Mouse (Mus musculus) naive thymus-derived CD4-positive, alpha-beta T cell, adult 5 months (primary cell): Measurements from ENCODE around the gene Olfr127. TPM values are rescaled to one million over a fixed set of nuclear protein-coding genes. Genes with fewer than 3 reads are reported as not detected.

ENCODE experiments used
- polyA plus RNA-seq: library from polyadenylated mRNA; unstranded; fragments of 100-300 nt; shearing (Covaris generic); gene quantifications from one replicate; pipeline ENCODE4 v1.2.1, GENCODE M21; 2017

Gene Olfr127
- 0.09 TPM for polyA plus RNA-seq

DNA sequence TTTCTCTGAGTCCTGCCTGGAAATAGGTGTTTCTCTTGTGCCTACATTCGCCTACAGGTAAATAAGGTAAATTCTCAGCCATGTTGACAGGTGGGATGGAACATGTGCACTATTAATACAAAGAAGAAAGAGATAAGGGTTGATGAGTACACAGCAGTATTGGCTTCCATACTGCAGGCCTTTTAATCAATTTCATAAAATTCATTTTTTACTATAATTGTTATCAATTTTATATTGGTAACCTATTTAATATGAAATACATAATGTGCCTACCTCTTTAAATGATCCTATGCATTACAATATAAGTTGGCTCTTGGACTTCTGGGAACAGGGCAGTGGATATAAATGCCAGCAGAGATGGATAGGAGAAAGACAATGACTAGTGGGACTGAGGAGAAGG is at the start of gene Olfr127:
Gene Olfr127, plus strand, starts transcription at position 301 of the 400 bp plus-strand sequence.

DNA sequence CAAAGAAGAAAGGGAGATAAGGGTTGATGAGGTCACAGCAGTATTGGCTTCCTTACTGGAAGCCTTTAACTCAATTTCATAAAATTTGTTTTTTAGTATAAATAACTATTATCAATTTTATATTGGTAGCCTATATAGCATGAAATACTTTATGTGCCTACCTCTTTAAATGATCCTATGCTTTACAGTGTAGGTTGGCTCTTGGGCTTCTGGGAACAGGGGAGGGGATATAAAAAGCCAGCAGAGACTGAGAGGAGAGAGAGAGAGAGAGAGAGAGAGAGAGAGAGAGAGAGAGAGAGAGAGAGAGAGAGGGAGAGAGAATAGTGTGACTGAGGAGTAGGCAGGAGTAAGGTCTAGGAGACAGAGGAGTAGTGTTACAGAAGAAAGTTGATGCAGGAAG is 20.0 kb downstream of the Olfr127 start, which contains the start of gene Olfr128:
Gene Olfr128, plus strand, starts transcription at position 301 of the 400 bp plus-strand sequence.

DNA sequence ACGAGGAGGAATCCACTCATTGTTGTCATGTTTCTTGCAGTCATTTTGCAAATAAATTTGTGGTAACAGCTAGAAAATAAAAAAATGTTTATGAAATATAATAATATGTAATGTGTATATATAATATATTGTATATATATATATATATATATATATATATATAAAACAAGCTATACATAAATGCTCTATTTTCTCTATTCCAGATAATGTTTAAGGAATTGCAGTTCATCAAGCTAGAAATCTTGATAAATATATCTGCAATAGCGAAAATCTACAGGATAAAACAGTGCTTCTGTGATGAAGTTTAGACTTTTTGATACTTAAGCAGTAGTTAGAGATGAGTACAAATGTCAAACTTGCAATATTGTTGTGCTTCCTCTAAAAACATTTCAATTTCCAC is 52.7 kb downstream of the Olfr127 start, which contains the start of gene Olfr761:
Gene Olfr761, minus strand, starts transcription at position 101 of the 400 bp plus-strand sequence.

Other genes starting within 250 kb of the Olfr127 start
- not detected for gene Olfr117, start 236.7 kb upstream of the Olfr127 start, polyA plus RNA-seq
- gene Olfr118, start 233.4 kb upstream of the Olfr127 start, polyA plus RNA-seq = 0.46 TPM
- not detected for gene Olfr119, start 203.9 kb upstream of the Olfr127 start, polyA plus RNA-seq
- gene Olfr120, start 178.6 kb upstream of the Olfr127 start, polyA plus RNA-seq = not detected
- not detected for gene Olfr121, start 151.6 kb upstream of the Olfr127 start, polyA plus RNA-seq
- not detected for gene Olfr122, start 131.8 kb upstream of the Olfr127 start, polyA plus RNA-seq
- not detected for gene Olfr123, start 106.9 kb upstream of the Olfr127 start, polyA plus RNA-seq
- gene Olfr124, start 100.5 kb upstream of the Olfr127 start, polyA plus RNA-seq = not detected
- not detected for gene Olfr125, start 67.5 kb upstream of the Olfr127 start, polyA plus RNA-seq
- not detected for gene Olfr126, start 53.0 kb upstream of the Olfr127 start, polyA plus RNA-seq
- gene Olfr128, start 20.1 kb downstream of the Olfr127 start, polyA plus RNA-seq = 0.21 TPM
- gene Olfr761, start 52.6 kb downstream of the Olfr127 start, polyA plus RNA-seq = not detected
- gene Olfr129, start 159.6 kb downstream of the Olfr127 start, polyA plus RNA-seq = 0.15 TPM
- gene Olfr130, start 163.5 kb downstream of the Olfr127 start, polyA plus RNA-seq = not detected
- gene Olfr131, start 188.3 kb downstream of the Olfr127 start, polyA plus RNA-seq = not detected
- not detected for gene Olfr132, start 234.1 kb downstream of the Olfr127 start, polyA plus RNA-seq
- not detected for gene Olfr133, start 244.8 kb downstream of the Olfr127 start, polyA plus RNA-seq